25 mouse cellular contexts compared by ENCODE assay signal in genomic region chr17:66861557-66861956, GRCm38 (mm10).
DNase-seq lines count a peak whose midpoint lies in the region; ATAC-seq and TF ChIP-seq lines count a peak whose summit lies in the region.
"Had no signal": no experiment of that assay in that cellular context is flagged by ENCODE, and none has a peak within 500 bp of the region (broad histone marks: within the 10 kb centered on the region; RNA-seq: fewer than 3 reads in every experiment).

No protein-coding gene starts in this region.

- no peaks in the 10 kb centered on the region for H3K9me3 ChIP-seq in midbrain, embryonic 13.5 days
- H3K9me3 ChIP-seq in midbrain, embryonic 10.5 days (replicated peaks), result no peaks in the 10 kb centered on the region
- H3K9me3 ChIP-seq in embryonic facial prominence, embryonic 15.5 days (replicated peaks), result no peaks in the 10 kb centered on the region
- H3K9me3 ChIP-seq: embryonic facial prominence, embryonic 13.5 days; heart, embryonic 15.5 days; hindbrain, embryonic 10.5 days; liver, embryonic 12.5 days had no signal

- 41% methylated on average over 2 of the region's 2 CpGs for WGBS in midbrain, embryonic 13.5 days
- WGBS in midbrain, embryonic 10.5 days, result 32% methylated on average over 2 of the region's 2 CpGs
- 30% methylated on average over 2 of the region's 2 CpGs for WGBS in embryonic facial prominence, embryonic 15.5 days
- 43% methylated on average over 2 of the region's 2 CpGs for WGBS in cerebellum, adult 2 months

- TF ChIP-seq CTCF in cerebellum, adult 2 months (IDR thresholded peaks at IDR 0.05; ENCODE audit: borderline replicate concordance, insufficient read depth, low read depth, low read length), result no peak

- no peaks in the 10 kb centered on the region for H3K27me3 ChIP-seq in midbrain, embryonic 13.5 days
- H3K27me3 ChIP-seq in midbrain, embryonic 10.5 days (ENCODE audit: low read depth, poor library complexity, severe bottlenecking), result no peaks in the 10 kb centered on the region
- H3K27me3 ChIP-seq in embryonic facial prominence, embryonic 15.5 days, result no peaks in the 10 kb centered on the region
- no peaks in the 10 kb centered on the region; the same call in 1 of the 2 replicates for H3K27me3 ChIP-seq in cerebellum, adult 2 months (ENCODE audit: control insufficient read depth, insufficient read depth, low read length)
- H3K27me3 ChIP-seq: embryonic facial prominence, embryonic 13.5 days; heart, embryonic 15.5 days; liver, embryonic 12.5 days had no signal

- H3K9ac ChIP-seq in midbrain, embryonic 13.5 days (replicated peaks), result no peak overlapping the region
- H3K9ac ChIP-seq in embryonic facial prominence, embryonic 15.5 days, result no peak overlapping the region
- H3K9ac ChIP-seq: embryonic facial prominence, embryonic 13.5 days; forebrain, postnatal 0 days; heart, embryonic 15.5 days; liver, embryonic 12.5 days; lung, embryonic 14.5 days had no signal

- no peak overlapping the region for H3K4me3 ChIP-seq in midbrain, embryonic 13.5 days (replicated peaks)
- no peak overlapping the region for H3K4me3 ChIP-seq in midbrain, embryonic 10.5 days
- H3K4me3 ChIP-seq in embryonic facial prominence, embryonic 15.5 days (replicated peaks), result no peak overlapping the region
- no peak overlapping the region for H3K4me3 ChIP-seq in cerebellum, adult 2 months (replicated peaks; ENCODE audit: insufficient read depth, low read depth, low read length)
- H3K4me3 ChIP-seq: embryonic facial prominence, embryonic 13.5 days; heart, adult 2 months; heart, embryonic 15.5 days; hindbrain, embryonic 10.5 days; liver, embryonic 12.5 days had no signal

- intact Hi-C loops in heart, postnatal 10 days (cut with DNase I), result no loop called here
- intact Hi-C loops in heart, postnatal 25 days (cut with DNase I), result no loop called here
- intact Hi-C loops in left cerebral cortex, postnatal 25 days (cut with DNase I), result no loop called here

- no peak for TF ChIP-seq POLR2A in cerebellum, adult 2 months (IDR thresholded peaks at IDR 0.05; ENCODE audit: borderline replicate concordance, insufficient read depth, low read length)

- peaks cover 11% of the 10 kb centered on the region for H3K4me1 ChIP-seq in midbrain, embryonic 13.5 days (replicated peaks)
- H3K4me1 ChIP-seq in midbrain, embryonic 10.5 days, result peaks cover 6% of the 10 kb centered on the region; the same call in 1 of the 2 replicates
- peaks cover 21% of the 10 kb centered on the region; the same call in 1 of the 2 replicates for H3K4me1 ChIP-seq in embryonic facial prominence, embryonic 15.5 days
- H3K4me1 ChIP-seq in cerebellum, adult 2 months (ENCODE audit: control insufficient read depth, insufficient read depth, low read length), result no peaks in the 10 kb centered on the region
- H3K4me1 ChIP-seq: heart, embryonic 15.5 days; liver, embryonic 12.5 days had no signal

- 0 out of 2 replicates have a peak overlapping the region, but pooled peaks have one; percentile 10 for H3K27ac ChIP-seq in midbrain, embryonic 13.5 days
- H3K27ac ChIP-seq in midbrain, embryonic 10.5 days (replicated peaks), result no peak overlapping the region
- no peak overlapping the region for H3K27ac ChIP-seq in embryonic facial prominence, embryonic 15.5 days (replicated peaks)
- no peak overlapping the region for H3K27ac ChIP-seq in cerebellum, adult 2 months (ENCODE audit: insufficient read depth, low read length)
- H3K27ac ChIP-seq: embryonic facial prominence, embryonic 13.5 days; heart, adult 2 months; heart, embryonic 15.5 days; hindbrain, embryonic 10.5 days; hindbrain, postnatal 0 days; liver, embryonic 12.5 days had no signal

- no peak for ATAC-seq in midbrain, embryonic 13.5 days
- peak; percentile 67; the same call in 1 of the 2 replicates for ATAC-seq in embryonic facial prominence, embryonic 15.5 days (ENCODE audit: insufficient number of reproducible peaks, low FRiP score, low TSS enrichment, low read depth)
- ATAC-seq: forebrain, postnatal 0 days; hindbrain, postnatal 0 days; liver, embryonic 12.5 days had no signal

- H3K4me2 ChIP-seq in midbrain, embryonic 13.5 days (replicated peaks), result no peak overlapping the region
- H3K4me2 ChIP-seq in embryonic facial prominence, embryonic 15.5 days (replicated peaks), result no peak overlapping the region
- H3K4me2 ChIP-seq: embryonic facial prominence, embryonic 13.5 days; heart, embryonic 15.5 days; liver, embryonic 12.5 days; lung, embryonic 14.5 days had no signal

- H3K36me3 ChIP-seq in midbrain, embryonic 13.5 days, result no peaks in the 10 kb centered on the region
- no peaks in the 10 kb centered on the region for H3K36me3 ChIP-seq in midbrain, embryonic 10.5 days
- no peaks in the 10 kb centered on the region for H3K36me3 ChIP-seq in embryonic facial prominence, embryonic 15.5 days
- H3K36me3 ChIP-seq: embryonic facial prominence, embryonic 13.5 days; heart, embryonic 15.5 days; hindbrain, embryonic 10.5 days; liver, embryonic 12.5 days had no signal

- DNase-seq in heart, postnatal 10 days, result peak; percentile 20 to 27
- DNase-seq in heart, postnatal 25 days (ENCODE audit: low spot score), result no peak
- DNase-seq in midbrain, embryonic 10.5 days (ENCODE audit: low spot score), result no peak
- peak; percentile 21 for DNase-seq in skeletal muscle tissue, adult 2 months (ENCODE audit: low read depth, low spot score)
- DNase-seq in cerebellum, adult 2 months, result no peak
- no peak for DNase-seq in left cerebral cortex, postnatal 25 days (ENCODE audit: low spot score in 2 of 2)
- DNase-seq: adrenal gland, postnatal 36 days; B cell, adult 2 months; cerebellum, adult 11-12 months; cerebellum, postnatal 36 days; forebrain, postnatal 0 days; kidney, adult 18-20 months; lung, embryonic 14.5 days; lung, postnatal 4 days; midbrain, embryonic 14.5 days; right cerebral cortex, postnatal 25 days; thymus, postnatal 14 days had no signal

Comparison
In these comparisons a context has a peak if more than half of its experiments do, and no peak if none do; other contexts are left out.
1. DNase-seq: peak in heart, postnatal 10 days (2 of 2) and skeletal muscle tissue, adult 2 months (single experiment); none in heart, postnatal 25 days (single experiment), midbrain, embryonic 10.5 days (single experiment), cerebellum, adult 2 months (0 of 2) and left cerebral cortex, postnatal 25 days (0 of 2).